Mouse (Mus musculus): ENCODE measurements around the gene Ppp1r14a.

Gene Ppp1r14a

GRCm38 (mm10) chr7:29279924-29280323, 9.2 kb upstream of the Ppp1r14a start:
- DNase-seq (ENCODE audit: low spot score), result no peak

GRCm38 (mm10) chr7:29280801-29281200, 8.3 kb upstream of the Ppp1r14a start:
- no peak for DNase-seq (ENCODE audit: low spot score)

- DNase-seq (ENCODE audit: low spot score), result no peak
Observed at GRCm38 (mm10) chr7:29281201-29282073, 7.7 kb upstream of the Ppp1r14a start, which contains the start of gene Spint2. Spint2 (minus strand) TSS chr7:29281912.

- no peak for DNase-seq (ENCODE audit: low spot score)
Observed at GRCm38 (mm10) chr7:29282074-29282554, 7.0 kb upstream of the Ppp1r14a start.

GRCm38 (mm10) chr7:29283876-29284275, 5.2 kb upstream of the Ppp1r14a start:
- no peak for DNase-seq (ENCODE audit: low spot score)

GRCm38 (mm10) chr7:29284523-29284922, 4.6 kb upstream of the Ppp1r14a start:
- DNase-seq (ENCODE audit: low spot score), result no peak

- DNase-seq (ENCODE audit: low spot score), result no peak
Observed at GRCm38 (mm10) chr7:29287481-29287880, 1.6 kb upstream of the Ppp1r14a start.

GRCm38 (mm10) chr7:29288079-29288478, 1.0 kb upstream of the Ppp1r14a start:
- no peak for DNase-seq (ENCODE audit: low spot score)

- no peak for DNase-seq (ENCODE audit: low spot score)
Observed at GRCm38 (mm10) chr7:29289856-29290255, 748 bp downstream of the Ppp1r14a start.

- DNase-seq (ENCODE audit: low spot score), result no peak
Observed at GRCm38 (mm10) chr7:29290691-29291485, 1.8 kb downstream of the Ppp1r14a start.

GRCm38 (mm10) chr7:29291616-29292457, 2.7 kb downstream of the Ppp1r14a start:
- no peak for DNase-seq (ENCODE audit: low spot score)

- DNase-seq (ENCODE audit: low spot score), result no peak
Observed at GRCm38 (mm10) chr7:29292458-29293098, 3.5 kb downstream of the Ppp1r14a start.

GRCm38 (mm10) chr7:29293131-29294065, 4.3 kb downstream of the Ppp1r14a start:
- DNase-seq (ENCODE audit: low spot score), result no peak

GRCm38 (mm10) chr7:29294111-29294761, 5.1 kb downstream of the Ppp1r14a start:
- DNase-seq (ENCODE audit: low spot score), result no peak

- DNase-seq (ENCODE audit: low spot score), result no peak
Observed at GRCm38 (mm10) chr7:29295861-29296647, 6.9 kb downstream of the Ppp1r14a start.

- no peak for DNase-seq (ENCODE audit: low spot score)
Observed at GRCm38 (mm10) chr7:29296998-29297397, 7.9 kb downstream of the Ppp1r14a start.

GRCm38 (mm10) chr7:29301127-29301566, 12.0 kb downstream of the Ppp1r14a start:
- no peak for DNase-seq (ENCODE audit: low spot score)

GRCm38 (mm10) chr7:29302641-29303040, 13.5 kb downstream of the Ppp1r14a start:
- DNase-seq (ENCODE audit: low spot score), result no peak
